Mouse (Mus musculus): ENCODE data around the gene Adamts6. TPM values are rescaled to one million over a fixed set of nuclear protein-coding genes. Genes with fewer than 3 reads are reported as not detected.

The Adamts6 gene
- polyA plus RNA-seq, 1 experiment from 2014 or later, result 1.8 TPM

GRCm38 (mm10) chr13:104482426-104483089, 194.9 kb downstream of the Adamts6 start:
- Histone ChIP-seq H3K27me3 (ENCODE audit: low read depth, poor library complexity, severe bottlenecking) (no peaks in the 10 kb centered on the region), H3K27ac (replicated peaks) (no peak overlapping the region), H3K4me3 (no peak overlapping the region), H3K9me3 (replicated peaks) (no peaks in the 10 kb centered on the region), H3K36me3 (peaks cover 24% of the 10 kb centered on the region), H3K4me1 (no peaks in the 10 kb centered on the region)
- no peak for DNase-seq (ENCODE audit: low spot score)
- WGBS, result 78% methylated on average over 8 of the region's 8 CpGs

- Histone ChIP-seq H3K36me3 (peaks cover 21% of the 10 kb centered on the region), H3K4me1 (no peaks in the 10 kb centered on the region), H3K27ac (replicated peaks) (no peak overlapping the region), H3K9me3 (replicated peaks) (no peaks in the 10 kb centered on the region), H3K27me3 (ENCODE audit: low read depth, poor library complexity, severe bottlenecking) (no peaks in the 10 kb centered on the region), H3K4me3 (no peak overlapping the region)
- 90% methylated on average over 12 of the region's 12 CpGs for WGBS
- DNase-seq (ENCODE audit: low spot score), result no peak
Measured at GRCm38 (mm10) chr13:104483111-104483722, 195.6 kb downstream of the Adamts6 start.

GRCm38 (mm10) chr13:104491046-104491811, 203.6 kb downstream of the Adamts6 start:
- no peak overlapping the region for H3K4me3 ChIP-seq
- no peak for DNase-seq (ENCODE audit: low spot score)

GRCm38 (mm10) chr13:104493466-104493993, 205.9 kb downstream of the Adamts6 start:
- Histone ChIP-seq H3K4me3 (no peak overlapping the region), H3K27me3 (ENCODE audit: low read depth, poor library complexity, severe bottlenecking) (no peaks in the 10 kb centered on the region), H3K27ac (replicated peaks) (no peak overlapping the region), H3K36me3 (no peaks in the 10 kb centered on the region), H3K9me3 (replicated peaks) (no peaks in the 10 kb centered on the region), H3K4me1 (no peaks in the 10 kb centered on the region)
- 89% methylated on average over 8 of the region's 8 CpGs for WGBS
- no peak for DNase-seq (ENCODE audit: low spot score)

More at GRCm38 (mm10) chr13:104491046-104491811, 203.6 kb downstream of the Adamts6 start:
- WGBS, result 82% methylated on average over 4 of the region's 4 CpGs
- H3K4me1 ChIP-seq, result no peaks in the 10 kb centered on the region
- H3K27ac ChIP-seq (replicated peaks), result no peak overlapping the region
- H3K27me3 ChIP-seq (ENCODE audit: low read depth, poor library complexity, severe bottlenecking), result no peaks in the 10 kb centered on the region
- H3K9me3 ChIP-seq (replicated peaks), result no peaks in the 10 kb centered on the region
- no peaks in the 10 kb centered on the region for H3K36me3 ChIP-seq

GRCm38 (mm10) chr13:104494200-104494873, 206.7 kb downstream of the Adamts6 start:
- Histone ChIP-seq H3K27me3 (ENCODE audit: low read depth, poor library complexity, severe bottlenecking) (no peaks in the 10 kb centered on the region), H3K9me3 (replicated peaks) (no peaks in the 10 kb centered on the region), H3K27ac (replicated peaks) (no peak overlapping the region), H3K4me3 (no peak overlapping the region), H3K36me3 (no peaks in the 10 kb centered on the region), H3K4me1 (no peaks in the 10 kb centered on the region)
- no peak for DNase-seq (ENCODE audit: low spot score)
- 79% methylated on average over 8 of the region's 8 CpGs for WGBS

- Histone ChIP-seq H3K36me3 (no peaks in the 10 kb centered on the region), H3K27me3 (ENCODE audit: low read depth, poor library complexity, severe bottlenecking) (no peaks in the 10 kb centered on the region), H3K9me3 (replicated peaks) (no peaks in the 10 kb centered on the region), H3K4me1 (no peaks in the 10 kb centered on the region), H3K4me3 (no peak overlapping the region), H3K27ac (replicated peaks) (no peak overlapping the region)
- WGBS, result 61% methylated on average over 3 of the region's 3 CpGs
- no peak for DNase-seq (ENCODE audit: low spot score)
Measured at GRCm38 (mm10) chr13:104497592-104497991, 210.0 kb downstream of the Adamts6 start.

- H3K27ac ChIP-seq (replicated peaks), result no peak overlapping the region
- H3K36me3 ChIP-seq, result no peaks in the 10 kb centered on the region
- no peak overlapping the region for H3K4me3 ChIP-seq
- H3K27me3 ChIP-seq (ENCODE audit: low read depth, poor library complexity, severe bottlenecking), result no peaks in the 10 kb centered on the region
- 97% methylated on average over 6 of the region's 6 CpGs for WGBS
- no peaks in the 10 kb centered on the region for H3K9me3 ChIP-seq (replicated peaks)
- H3K4me1 ChIP-seq, result no peaks in the 10 kb centered on the region
- no peak for DNase-seq (ENCODE audit: low spot score)
Measured at GRCm38 (mm10) chr13:104498669-104499068, 211.0 kb downstream of the Adamts6 start.

- Histone ChIP-seq H3K4me1 (no peaks in the 10 kb centered on the region), H3K27ac (replicated peaks) (no peak overlapping the region), H3K4me3 (no peak overlapping the region), H3K9me3 (replicated peaks) (no peaks in the 10 kb centered on the region), H3K36me3 (no peaks in the 10 kb centered on the region), H3K27me3 (ENCODE audit: low read depth, poor library complexity, severe bottlenecking) (no peaks in the 10 kb centered on the region)
- no peak for DNase-seq (ENCODE audit: low spot score)
- 85% methylated on average over 9 of the region's 9 CpGs for WGBS
Measured at GRCm38 (mm10) chr13:104499116-104500040, 211.7 kb downstream of the Adamts6 start.

- no peaks in the 10 kb centered on the region for H3K27me3 ChIP-seq (ENCODE audit: low read depth, poor library complexity, severe bottlenecking)
- H3K4me3 ChIP-seq, result no peak overlapping the region
- no peak for DNase-seq (ENCODE audit: low spot score)
- H3K36me3 ChIP-seq, result no peaks in the 10 kb centered on the region
- H3K4me1 ChIP-seq, result no peaks in the 10 kb centered on the region
- WGBS, result 96% methylated on average over 7 of the region's 7 CpGs
- H3K27ac ChIP-seq (replicated peaks), result no peak overlapping the region
- no peaks in the 10 kb centered on the region for H3K9me3 ChIP-seq (replicated peaks)
Measured at GRCm38 (mm10) chr13:104502406-104502805, 214.8 kb downstream of the Adamts6 start.

GRCm38 (mm10) chr13:104504043-104504442, 216.4 kb downstream of the Adamts6 start:
- Histone ChIP-seq H3K36me3 (no peaks in the 10 kb centered on the region), H3K9me3 (replicated peaks) (no peaks in the 10 kb centered on the region), H3K27me3 (ENCODE audit: low read depth, poor library complexity, severe bottlenecking) (no peaks in the 10 kb centered on the region), H3K4me1 (no peaks in the 10 kb centered on the region), H3K27ac (replicated peaks) (no peak overlapping the region), H3K4me3 (no peak overlapping the region)
- 80% methylated on average over 1 of the region's 1 CpGs for WGBS
- no peak for DNase-seq (ENCODE audit: low spot score)

GRCm38 (mm10) chr13:104506165-104506875, 218.7 kb downstream of the Adamts6 start:
- Histone ChIP-seq H3K36me3 (no peaks in the 10 kb centered on the region), H3K27me3 (ENCODE audit: low read depth, poor library complexity, severe bottlenecking) (no peaks in the 10 kb centered on the region), H3K9me3 (replicated peaks) (no peaks in the 10 kb centered on the region), H3K4me3 (no peak overlapping the region), H3K4me1 (no peaks in the 10 kb centered on the region), H3K27ac (replicated peaks) (no peak overlapping the region)
- DNase-seq (ENCODE audit: low spot score), result no peak
- 90% methylated on average over 6 of the region's 6 CpGs for WGBS

Data from midbrain, embryonic 10.5 days (tissue).